ENCODE assay signal across 8 mouse cellular contexts in genomic region chr12:73554155-73554554, GRCm38 (mm10). TPM values are rescaled to one million over a fixed set of nuclear protein-coding genes. Genes with fewer than 3 reads are reported as not detected.
A peak's percentile ranks its signal among the peaks of the same experiment; 100 is the strongest.
DNase-seq lines count a peak whose midpoint lies in the region; TF ChIP-seq lines count a peak whose summit lies in the region.

No protein-coding gene starts in this region.

- H3K27me3 ChIP-seq in C2C12 (ENCODE audit: control insufficient read depth, insufficient read depth, insufficient read length), result no peaks in the 10 kb centered on the region
- H3K27me3 ChIP-seq in liver, adult 2 months (ENCODE audit: control insufficient read depth, insufficient read depth, low read length), result no peaks in the 10 kb centered on the region

- no peak for TF ChIP-seq POLR2A in liver, adult 2 months (IDR thresholded peaks at IDR 0.05; ENCODE audit: extremely low read depth, insufficient read depth, low read length)

- H3K9ac ChIP-seq in liver, adult 2 months (ENCODE audit: low read depth, low read length), result no peak overlapping the region

- no peaks in the 10 kb centered on the region for H3K4me1 ChIP-seq in liver, adult 2 months (ENCODE audit: control insufficient read depth, insufficient read depth, low read length)

- peak; percentile 26 for TF ChIP-seq CTCF in C2C12 (IDR thresholded peaks at IDR 0.05; ENCODE audit: control insufficient read depth, insufficient read depth, insufficient read length)
- TF ChIP-seq CTCF in liver, adult 2 months (IDR thresholded peaks at IDR 0.05; ENCODE audit: low read depth, low read length), result peak; percentile 52

- no peaks in the 10 kb centered on the region for H3K79me2 ChIP-seq in C2C12 (ENCODE audit: control insufficient read depth, insufficient read depth)
- H3K79me2 ChIP-seq in liver, adult 2 months (ENCODE audit: control insufficient read depth, insufficient read depth, low read length), result no peaks in the 10 kb centered on the region

- H3K79me3 ChIP-seq in C2C12 (ENCODE audit: low read depth), result no peaks in the 10 kb centered on the region

- H3ac ChIP-seq in C2C12 (ENCODE audit: control insufficient read depth, insufficient read length, low read depth), result no peak overlapping the region

- WGBS in liver, adult 2 months, result 4% methylated on average over 5 of the region's 5 CpGs

- no peaks in the 10 kb centered on the region for H3K36me3 ChIP-seq in C2C12 (ENCODE audit: control insufficient read depth, insufficient read depth)
- no peaks in the 10 kb centered on the region for H3K36me3 ChIP-seq in liver, adult 2 months (ENCODE audit: control insufficient read depth, insufficient read depth, low read length)

- DNase-seq in WW6 (ENCODE audit: low read depth, low spot score), result peak; percentile 62
- DNase-seq in embryo, embryonic 10.5 days (ENCODE audit: low spot score), result peak; percentile 90
- peak; percentile 61 to 78 for DNase-seq in gastrocnemius, postnatal 4 days (ENCODE audit: low spot score in 2 of 2)
- peak; percentile 75 for DNase-seq in kidney, adult 9 months
- DNase-seq in liver, adult 2 months (ENCODE audit: extremely low read depth, low read depth, low spot score), result peak; percentile 81
- DNase-seq in natural killer cell, adult 2 months (ENCODE audit: low spot score in 2 of 2), result peak; percentile 62 to 64
- DNase-seq in thymus, postnatal 10 days (ENCODE audit: low spot score in 2 of 2), result peak; percentile 44 to 85

- no peak overlapping the region for H3K4me3 ChIP-seq in C2C12 (ENCODE audit: insufficient read depth, poor library complexity, severe bottlenecking)
- H3K4me3 ChIP-seq in liver, adult 2 months (ENCODE audit: insufficient read depth, low read depth, low read length), result no peak overlapping the region

- no peak overlapping the region for H3K27ac ChIP-seq in liver, adult 2 months (replicated peaks; ENCODE audit: insufficient read depth, low read depth, low read length)

TF ChIP-seq in C2C12, 6 proteins besides CTCF, POLR2A, EP300 and RAD21:
- no peak for TF ChIP-seq MYOD1 (IDR thresholded peaks at IDR 0.05; ENCODE audit: control insufficient read depth, insufficient read length, low read depth)
- no peak for TF ChIP-seq USF1 (IDR thresholded peaks at IDR 0.05; ENCODE audit: low read depth)
- TF ChIP-seq CEBPB (IDR thresholded peaks at IDR 0.05; ENCODE audit: low read depth), result no peak
- TF ChIP-seq MAX (IDR thresholded peaks at IDR 0.05), result no peak
- no peak for TF ChIP-seq FOSL1 (IDR thresholded peaks at IDR 0.05; ENCODE audit: insufficient read depth, low read length, poor library complexity, severe bottlenecking)
- TF ChIP-seq MYOG (IDR thresholded peaks at IDR 0.05; ENCODE audit: control insufficient read depth, extremely low read depth, insufficient read length), result no peak

RNA-seq across cellular contexts. Expression of gene Tmem30b, which starts 8.0 kb away (rescaled TPM):
- polyA plus RNA-seq in C2C12 (2012; fragmentation: generic; extraction: Trizol), result not detected
- 1 to 10 TPM; 2.0 to 2.2 TPM for total RNA-seq in gastrocnemius, postnatal 4 days (2021)
- 18.9 and 24.4 TPM in 2 replicates for total RNA-seq in liver, adult 2 months (2014; rRNA removed)
- polyA plus RNA-seq in liver, adult 2 months (2012; rRNA removed), result 23.1 and 23.3 TPM in 2 replicates

RNA-seq across cellular contexts. Expression of gene Prkch, which starts 30.4 kb away (rescaled TPM):
- 0.02 TPM for polyA plus RNA-seq in C2C12 (2012; fragmentation: generic; extraction: Trizol)
- total RNA-seq in gastrocnemius, postnatal 4 days (2021), result 10 to 100 TPM; 11.3 to 11.8 TPM
- 5.3 and 5.9 TPM in 2 replicates for total RNA-seq in liver, adult 2 months (2014; rRNA removed)
- 1.3 and 1.5 TPM in 2 replicates for polyA plus RNA-seq in liver, adult 2 months (2012; rRNA removed)
